Mouse (Mus musculus) stomach, postnatal 0 days (tissue): ENCODE data around the gene Ehbp1. TPM values are rescaled to one million over a fixed set of nuclear protein-coding genes. Genes with fewer than 3 reads are reported as not detected.

ENCODE experiments used
- ATAC-seq: fragments of 200-750 bp; cut with Nextera tagmentation; 2 replicates; pipeline ENCODE4 v1.8.0; 2017; ENCODE audit not compliant: low FRiP score, low TSS enrichment
- DNase-seq: peaks from one replicate; pipeline ENCODE4 v3.0.0-alpha.2; 2016; ENCODE audit warnings: low spot score
- H3K27ac ChIP-seq: fragments of 300-500 bp; sonication (generic); replicated peaks from 2 replicates; pipeline ENCODE4 v1.5.1; 2014; ENCODE audit warnings: mild to moderate bottlenecking, control low read depth
- H3K27me3 ChIP-seq: fragments of 300-500 bp; sonication (generic); 2 replicates; pipeline ENCODE4 v1.6.1; 2014; ENCODE audit warnings: low read length; ENCODE audit not compliant: control insufficient read depth, insufficient read depth
- H3K36me3 ChIP-seq: fragments of 300-500 bp; sonication (generic); 2 replicates; pipeline ENCODE4 v1.6.1; 2014; ENCODE audit warnings: low read length, mixed read lengths; ENCODE audit not compliant: control insufficient read depth, insufficient read depth
- H3K4me1 ChIP-seq: fragments of 300-500 bp; sonication (generic); replicated peaks from 2 replicates; pipeline ENCODE4 v1.6.1; 2014; ENCODE audit warnings: antibody characterized with exemption; ENCODE audit not compliant: control insufficient read depth, insufficient read depth
- H3K4me2 ChIP-seq: fragments of 300-500 bp; sonication (generic); replicated peaks from 2 replicates; pipeline ENCODE4 v1.6.1; 2014; ENCODE audit warnings: low read depth, mild to moderate bottlenecking, control low read depth, moderate library complexity
- H3K4me3 ChIP-seq: fragments of 300-500 bp; sonication (generic); 2 replicates; pipeline ENCODE4 v1.5.1; 2014; ENCODE audit warnings: low read depth, low read length, control low read depth
- H3K9ac ChIP-seq: fragments of 300-500 bp; sonication (generic); 2 replicates; pipeline ENCODE4 v1.6.1; 2014; ENCODE audit warnings: mild to moderate bottlenecking, low read length, control low read depth, mixed read lengths
- H3K9me3 ChIP-seq: fragments of 300-500 bp; sonication (generic); 2 replicates; pipeline ENCODE4 v1.6.1; 2016; ENCODE audit warnings: low read length; ENCODE audit not compliant: control insufficient read depth
- CTCF ChIP-seq: IDR thresholded peaks from 2 replicates; pipeline ENCODE4 v1.5.1; 2016; ENCODE audit warnings: antibody characterized with exemption, low read depth, mild to moderate bottlenecking, moderate library complexity
- EP300 ChIP-seq: optimal IDR thresholded peaks from 2 replicates; pipeline ENCODE3; 2016; ENCODE audit warnings: antibody characterized with exemption
- WGBS: fragments of 180-500 bp; shearing (Covaris S2); extraction: QIAGEN DNeasy Blood & Tissue Kit; methylation state at CpG from one replicate; pipeline ENCODE4 v1.1.7; 2014; 5-methylcytosine and 5-hydroxymethylcytosine counted together
- polyA plus RNA-seq: library from polyadenylated mRNA; unstranded; fragments of >200 nt; fragmentation: Nextera tagmentation; extraction: Ambion mirVana; gene quantifications from 2 replicates; pipeline ENCODE4 v1.2.1, GENCODE M21; 2015

The Ehbp1 gene
- polyA plus RNA-seq, 1 experiment from 2014 or later, result 3.8 TPM

GRCm38 (mm10) chr11:22249363-22249762 lies 92.7 kb downstream of the Ehbp1 start:
- Histone ChIP-seq H3K36me3 (no peaks in the 10 kb centered on the region), H3K4me2 (no peak overlapping the region), H3K4me3 (no peak overlapping the region), H3K9me3 (no peaks in the 10 kb centered on the region), H3K27me3 (no peaks in the 10 kb centered on the region), H3K4me1 (no peaks in the 10 kb centered on the region), H3K27ac (no peak overlapping the region), H3K9ac (no peak overlapping the region)
- TF ChIP-seq EP300 (no peak), CTCF (no peak)
- ATAC-seq (no peak), DNase-seq (no peak)
- WGBS, result 75% methylated on average over 2 of the region's 2 CpGs

- WGBS, result 47% methylated on average over 4 of the region's 4 CpGs
- Histone ChIP-seq H3K4me2 (no peak overlapping the region), H3K36me3 (no peaks in the 10 kb centered on the region), H3K9me3 (no peaks in the 10 kb centered on the region), H3K27ac (no peak overlapping the region), H3K4me3 (no peak overlapping the region), H3K9ac (no peak overlapping the region), H3K27me3 (no peaks in the 10 kb centered on the region), H3K4me1 (no peaks in the 10 kb centered on the region)
- TF ChIP-seq EP300 (no peak), CTCF (no peak)
- DNase-seq (no peak), ATAC-seq (no peak)
These were observed 94.4 kb downstream of the Ehbp1 start for GRCm38 (mm10) chr11:22247736-22248135.

- H3K9me3 ChIP-seq, result no peaks in the 10 kb centered on the region
- TF ChIP-seq EP300, result no peak
- no peak for TF ChIP-seq CTCF
- no peaks in the 10 kb centered on the region for H3K4me1 ChIP-seq
- DNase-seq, result no peak
- no peak overlapping the region for H3K4me2 ChIP-seq
- 0 out of 2 replicates have a peak, but pooled peaks have one; percentile 74 for ATAC-seq
- H3K4me3 ChIP-seq, result no peak overlapping the region
- no peaks in the 10 kb centered on the region for H3K36me3 ChIP-seq
- no peak overlapping the region for H3K9ac ChIP-seq
- no peaks in the 10 kb centered on the region for H3K27me3 ChIP-seq
- H3K27ac ChIP-seq, result no peak overlapping the region
These were observed 95.0 kb downstream of the Ehbp1 start for GRCm38 (mm10) chr11:22247069-22247468.

- no peaks in the 10 kb centered on the region for H3K36me3 ChIP-seq
- no peak for TF ChIP-seq CTCF
- no peak for TF ChIP-seq EP300
- no peaks in the 10 kb centered on the region for H3K4me1 ChIP-seq
- no peaks in the 10 kb centered on the region for H3K27me3 ChIP-seq
- DNase-seq (no peak), ATAC-seq (no peak)
- no peak overlapping the region for H3K4me2 ChIP-seq
- H3K27ac ChIP-seq, result no peak overlapping the region
- 82% methylated on average over 5 of the region's 5 CpGs for WGBS
- no peak overlapping the region for H3K4me3 ChIP-seq
- H3K9ac ChIP-seq, result no peak overlapping the region
- H3K9me3 ChIP-seq, result no peaks in the 10 kb centered on the region
These were observed 106.5 kb downstream of the Ehbp1 start for GRCm38 (mm10) chr11:22235558-22235957.

GRCm38 (mm10) chr11:22234739-22235138 lies 107.4 kb downstream of the Ehbp1 start:
- DNase-seq (peak; percentile 27), ATAC-seq (no peak)
- no peak overlapping the region for H3K4me2 ChIP-seq
- H3K36me3 ChIP-seq, result no peaks in the 10 kb centered on the region
- no peak overlapping the region for H3K9ac ChIP-seq
- H3K27me3 ChIP-seq, result no peaks in the 10 kb centered on the region
- H3K9me3 ChIP-seq, result no peaks in the 10 kb centered on the region
- H3K27ac ChIP-seq, result no peak overlapping the region
- H3K4me1 ChIP-seq, result no peaks in the 10 kb centered on the region
- WGBS, result 62% methylated on average over 1 of the region's 1 CpGs
- no peak overlapping the region for H3K4me3 ChIP-seq
- TF ChIP-seq CTCF (peak; percentile 63), EP300 (no peak)

GRCm38 (mm10) chr11:22230906-22231305 lies 111.2 kb downstream of the Ehbp1 start:
- H3K9me3 ChIP-seq, result no peaks in the 10 kb centered on the region
- no peaks in the 10 kb centered on the region for H3K27me3 ChIP-seq
- no peak overlapping the region for H3K9ac ChIP-seq
- H3K4me1 ChIP-seq, result no peaks in the 10 kb centered on the region
- H3K4me3 ChIP-seq, result no peak overlapping the region
- TF ChIP-seq CTCF (no peak), EP300 (no peak)
- WGBS, result 51% methylated on average over 6 of the region's 6 CpGs
- no peaks in the 10 kb centered on the region for H3K36me3 ChIP-seq
- H3K27ac ChIP-seq, result no peak overlapping the region
- ATAC-seq (no peak), DNase-seq (no peak)
- no peak overlapping the region for H3K4me2 ChIP-seq
